Mouse (Mus musculus) ES-Bruce4 (cell line): ENCODE data around the gene Rhbdl3.

Source experiments
- CTCF ChIP-seq: IDR thresholded peaks from one replicate; pipeline ENCODE4 v1.8.1; 2011; ENCODE audit warnings: low read depth, low read length
- EP300 ChIP-seq: IDR thresholded peaks from 2 replicates; pipeline ENCODE4 v1.6.1; 2011; ENCODE audit warnings: low read depth, low read length; ENCODE audit not compliant: insufficient read depth

- TF ChIP-seq CTCF (no peak), EP300 (no peak)
These were observed 8.2 kb upstream of the Rhbdl3 start for GRCm38 (mm10) chr11:80292463-80292862.
